ENCODE assay signal across 11 mouse cellular contexts in the genomic region with DNA sequence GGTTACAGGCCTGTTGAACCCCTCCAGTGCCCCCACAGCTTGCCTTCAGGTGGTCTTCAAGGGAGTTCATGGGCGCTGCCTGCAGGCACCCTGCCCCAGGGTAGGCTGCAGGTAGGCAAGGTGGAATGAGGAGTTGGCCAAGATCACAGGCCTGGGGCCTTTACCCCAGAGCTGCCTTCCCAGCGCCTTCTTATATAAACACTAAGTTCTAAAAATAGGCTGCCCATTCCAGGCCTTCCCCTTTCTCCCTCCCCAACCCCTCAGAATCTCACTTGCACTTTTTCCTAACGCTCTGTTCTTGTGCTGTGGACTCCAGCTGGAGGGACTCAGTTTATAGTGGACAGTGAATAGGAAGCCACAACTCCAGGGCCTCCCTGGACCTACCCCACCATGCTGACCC.
DNase-seq lines count a peak whose midpoint lies in the region; ATAC-seq and TF ChIP-seq lines count a peak whose summit lies in the region.
"Had no signal": no experiment of that assay in that cellular context is flagged by ENCODE, and none has a peak within 500 bp of the region (broad histone marks: within the 10 kb centered on the region; RNA-seq: fewer than 3 reads in every experiment).

No protein-coding gene starts in this region.

- H3K36me3 ChIP-seq in intestine, embryonic 15.5 days, result no peaks in the 10 kb centered on the region
- H3K36me3 ChIP-seq in midbrain, embryonic 11.5 days (ENCODE audit: control insufficient read depth, insufficient read depth, low read length), result no peaks in the 10 kb centered on the region

- H3K4me3 ChIP-seq in brown adipose tissue, adult 24 weeks (ENCODE audit: insufficient read depth, low read depth, low read length), result no peak overlapping the region
- no peak overlapping the region for H3K4me3 ChIP-seq in intestine, embryonic 15.5 days (replicated peaks)
- no peak overlapping the region for H3K4me3 ChIP-seq in midbrain, embryonic 11.5 days (ENCODE audit: low read depth, low read length)
- no peak overlapping the region for H3K4me3 ChIP-seq in left cerebral cortex, adult 2 months
- H3K4me3 ChIP-seq: erythroblast, embryonic 14.5 days had no signal

- 20% methylated on average over 3 of the region's 3 CpGs for WGBS in intestine, embryonic 15.5 days
- 68% methylated on average over 3 of the region's 3 CpGs for WGBS in midbrain, embryonic 11.5 days

- H3K4me1 ChIP-seq in brown adipose tissue, adult 24 weeks (ENCODE audit: control insufficient read depth, insufficient read depth, insufficient read length, low read length), result peaks cover 28% of the 10 kb centered on the region
- H3K4me1 ChIP-seq in intestine, embryonic 15.5 days (replicated peaks), result peaks cover 22% of the 10 kb centered on the region
- no peaks in the 10 kb centered on the region for H3K4me1 ChIP-seq in midbrain, embryonic 11.5 days (ENCODE audit: control insufficient read depth, insufficient read depth, low read length)

- H3K27ac ChIP-seq in brown adipose tissue, adult 24 weeks (replicated peaks; ENCODE audit: low read depth, low read length), result peak overlapping the region; percentile 37; the same call in 1 of the 2 replicates
- H3K27ac ChIP-seq in intestine, embryonic 15.5 days, result peak overlapping the region; percentile 82
- H3K27ac ChIP-seq in midbrain, embryonic 11.5 days (ENCODE audit: low read depth, low read length), result no peak overlapping the region
- no peak overlapping the region for H3K27ac ChIP-seq in left cerebral cortex, adult 2 months
- H3K27ac ChIP-seq: macrophage had no signal

- H3K9ac ChIP-seq in intestine, embryonic 15.5 days, result peak overlapping the region; percentile 18; the same call in 1 of the 2 replicates
- H3K9ac ChIP-seq in midbrain, embryonic 11.5 days (ENCODE audit: low read length), result no peak overlapping the region

- peak; percentile 37; the same call in 1 of the 2 replicates for ATAC-seq in intestine, embryonic 15.5 days
- no peak for ATAC-seq in midbrain, embryonic 11.5 days (ENCODE audit: low FRiP score)

- H3K4me2 ChIP-seq in intestine, embryonic 15.5 days (replicated peaks), result 0 out of 2 replicates have a peak overlapping the region, but pooled peaks have one; percentile 7
- H3K4me2 ChIP-seq in midbrain, embryonic 11.5 days, result no peak overlapping the region

- H3K9me3 ChIP-seq in intestine, embryonic 15.5 days, result no peaks in the 10 kb centered on the region
- H3K9me3 ChIP-seq in midbrain, embryonic 11.5 days (ENCODE audit: control insufficient read depth, low read length), result no peaks in the 10 kb centered on the region

- intact Hi-C loops in left cerebral cortex, adult 2 months (cut with DNase I), result no loop called here

- TF ChIP-seq CTCF in left cerebral cortex, adult 2 months (IDR thresholded peaks at IDR 0.05), result no peak

- peak; percentile 58 for DNase-seq in NIH3T3 (ENCODE audit: low read depth)
- peak; percentile 61 for DNase-seq in lung, postnatal 10 days
- DNase-seq in midbrain, embryonic 11.5 days (ENCODE audit: low spot score, missing footprints), result no peak
- no peak for DNase-seq in thymus, postnatal 0 days (ENCODE audit: low spot score)
- DNase-seq in retina, postnatal 1 day, result no peak
- DNase-seq in left cerebral cortex, adult 2 months (ENCODE audit: extremely low spot score in 1 of 2, low spot score in 2 of 2), result no peak
- DNase-seq: thymus, adult 18-20 months had no signal

- no peaks in the 10 kb centered on the region for H3K27me3 ChIP-seq in intestine, embryonic 15.5 days (replicated peaks)
- no peaks in the 10 kb centered on the region for H3K27me3 ChIP-seq in midbrain, embryonic 11.5 days (ENCODE audit: control insufficient read depth, insufficient read depth, low read length)

Comparison
In these comparisons a context has a peak if more than half of its experiments do, and no peak if none do; other contexts are left out.
1. DNase-seq: peak in NIH3T3 (single experiment) and lung, postnatal 10 days (single experiment); none in midbrain, embryonic 11.5 days (single experiment), thymus, postnatal 0 days (single experiment), retina, postnatal 1 day (single experiment) and left cerebral cortex, adult 2 months (0 of 2).
2. H3K27ac ChIP-seq: peak in brown adipose tissue, adult 24 weeks (single experiment) and intestine, embryonic 15.5 days (single experiment); none in midbrain, embryonic 11.5 days (single experiment) and left cerebral cortex, adult 2 months (single experiment).